Mouse (Mus musculus) kidney, postnatal 0 days (tissue): ENCODE data around the gene Prkcsh. TPM values are rescaled to one million over a fixed set of nuclear protein-coding genes. Genes with fewer than 3 reads are reported as not detected.

ENCODE experiments used
- ATAC-seq: fragments of 200-750 bp; cut with Nextera tagmentation; replicated peaks from 2 replicates; pipeline ENCODE4 v1.8.0; 2017; ENCODE audit warnings: low read depth, moderate number of reproducible peaks, moderate TSS enrichment, moderate library complexity; ENCODE audit not compliant: low FRiP score
- DNase-seq: peaks from one replicate; pipeline ENCODE4 v3.0.0-alpha.2; 2016; ENCODE audit warnings: low spot score
- H3K27ac ChIP-seq: fragments of 300-500 bp; sonication (generic); 2 replicates; pipeline ENCODE4 v1.5.1; 2014; ENCODE audit warnings: mild to moderate bottlenecking
- H3K27me3 ChIP-seq: fragments of 300-500 bp; sonication (generic); 2 replicates; pipeline ENCODE4 v1.6.1; 2014; ENCODE audit warnings: low read length, mixed read lengths; ENCODE audit not compliant: insufficient read depth
- H3K36me3 ChIP-seq: fragments of 300-500 bp; sonication (generic); 2 replicates; pipeline ENCODE4 v1.6.1; 2014; ENCODE audit warnings: low read length, mixed read lengths; ENCODE audit not compliant: insufficient read depth
- H3K4me1 ChIP-seq: fragments of 300-500 bp; sonication (generic); replicated peaks from 2 replicates; pipeline ENCODE4 v1.6.1; 2014; ENCODE audit warnings: antibody characterized with exemption, low read length, mixed read lengths; ENCODE audit not compliant: insufficient read depth
- H3K4me2 ChIP-seq: fragments of 300-500 bp; sonication (generic); 2 replicates; pipeline ENCODE4 v1.6.1; 2014; ENCODE audit warnings: mild to moderate bottlenecking, low read length, moderate library complexity, mixed read lengths
- H3K4me3 ChIP-seq: fragments of 300-500 bp; sonication (generic); replicated peaks from 2 replicates; pipeline ENCODE4 v1.5.1; 2014; ENCODE audit warnings: low read depth, low read length
- H3K9ac ChIP-seq: fragments of 300-500 bp; sonication (generic); 2 replicates; pipeline ENCODE4 v1.6.1; 2014; ENCODE audit warnings: low read depth, low read length
- H3K9me3 ChIP-seq: fragments of 300-500 bp; sonication (generic); replicated peaks from 2 replicates; pipeline ENCODE4 v1.6.1; 2016; ENCODE audit warnings: low read length, inconsistent platforms, mixed read lengths
- CTCF ChIP-seq: IDR thresholded peaks from 2 replicates; pipeline ENCODE4 v1.5.1; 2016; ENCODE audit warnings: antibody characterized with exemption, low read depth, mild to moderate bottlenecking, moderate library complexity
- WGBS: fragments of 180-500 bp; shearing (Covaris S2); extraction: QIAGEN DNeasy Blood & Tissue Kit; methylation state at CpG from one replicate; pipeline ENCODE4 v1.1.7; 2014; 5-methylcytosine and 5-hydroxymethylcytosine counted together
- polyA plus RNA-seq: library from polyadenylated mRNA; unstranded; fragments of >200 nt; fragmentation: Nextera tagmentation; extraction: Ambion mirVana; gene quantifications from 2 replicates; pipeline ENCODE4 v1.2.1, GENCODE M21; 2015

Prkcsh gene
- polyA plus RNA-seq, 1 experiment from 2014 or later, result 79.6 TPM

GRCm38 (mm10) chr9:22050351-22050889 is 47.8 kb downstream of the Prkcsh start:
- Histone ChIP-seq H3K9ac (no peak overlapping the region), H3K27me3 (peaks cover 38% of the 10 kb centered on the region), H3K4me2 (peak overlapping the region; percentile 62), H3K36me3 (no peaks in the 10 kb centered on the region), H3K27ac (no peak overlapping the region), H3K4me1 (peaks cover 16% of the 10 kb centered on the region), H3K9me3 (no peaks in the 10 kb centered on the region), H3K4me3 (peak overlapping the region; percentile 21)
- WGBS, result 2% methylated on average over 42 of the region's 43 CpGs
- peak; percentile 28 for DNase-seq
- TF ChIP-seq CTCF, result no peak
- no peak; the same call in 1 of the 2 replicates for ATAC-seq

- WGBS, result 1% methylated on average over 64 of the region's 67 CpGs
- peak overlapping the region; percentile 21 for H3K4me3 ChIP-seq
- TF ChIP-seq CTCF, result no peak
- no peaks in the 10 kb centered on the region for H3K9me3 ChIP-seq
- H3K36me3 ChIP-seq, result no peaks in the 10 kb centered on the region
- no peak overlapping the region for H3K9ac ChIP-seq
- ATAC-seq, result no peak
- peaks cover 16% of the 10 kb centered on the region for H3K4me1 ChIP-seq
- no peak overlapping the region for H3K27ac ChIP-seq
- peak overlapping the region; percentile 62 for H3K4me2 ChIP-seq
- DNase-seq, result no peak
- H3K27me3 ChIP-seq, result peaks cover 38% of the 10 kb centered on the region
Measured at GRCm38 (mm10) chr9:22051161-22051957, 48.8 kb downstream of the Prkcsh start.

- Histone ChIP-seq H3K27me3 (peaks cover 38% of the 10 kb centered on the region), H3K9me3 (no peaks in the 10 kb centered on the region), H3K9ac (no peak within 1 kb of the TSS), H3K36me3 (no peaks in the 10 kb centered on the region), H3K4me1 (peaks cover 16% of the 10 kb centered on the region), H3K4me2 (peak within 1 kb of the TSS; percentile 62), H3K4me3 (peak within 1 kb of the TSS; percentile 21), H3K27ac (no peak within 1 kb of the TSS)
- TF ChIP-seq CTCF, result no peak
- ATAC-seq (no peak), DNase-seq (no peak)
- WGBS, result 3% methylated on average over 22 of the region's 28 CpGs
Measured at GRCm38 (mm10) chr9:22051958-22052254, 49.3 kb downstream of the Prkcsh start, which contains the start of gene Elavl3. TSS of gene Elavl3 (minus strand) at chr9:22052023.

- peaks cover 16% of the 10 kb centered on the region for H3K4me1 ChIP-seq
- TF ChIP-seq CTCF, result no peak
- no peak for ATAC-seq
- H3K4me2 ChIP-seq, result no peak overlapping the region
- H3K27ac ChIP-seq, result no peak overlapping the region
- peaks cover 12% of the 10 kb centered on the region; the same call in 1 of the 2 replicates for H3K36me3 ChIP-seq
- no peaks in the 10 kb centered on the region for H3K9me3 ChIP-seq
- H3K9ac ChIP-seq, result no peak overlapping the region
- 27% methylated on average over 6 of the region's 7 CpGs for WGBS
- DNase-seq, result peak; percentile 45
- H3K27me3 ChIP-seq, result peaks cover 38% of the 10 kb centered on the region
- no peak overlapping the region for H3K4me3 ChIP-seq
Measured at GRCm38 (mm10) chr9:22053657-22054056, 51.1 kb downstream of the Prkcsh start.

- peak; percentile 82 for DNase-seq
- H3K4me3 ChIP-seq, result no peak overlapping the region
Measured at GRCm38 (mm10) chr9:22054411-22055076, 51.9 kb downstream of the Prkcsh start.

GRCm38 (mm10) chr9:22055713-22056112 is 53.1 kb downstream of the Prkcsh start:
- Histone ChIP-seq H3K4me1 (peaks cover 11% of the 10 kb centered on the region; the same call in 1 of the 2 replicates), H3K4me3 (no peak overlapping the region), H3K36me3 (peaks cover 19% of the 10 kb centered on the region; the same call in 1 of the 2 replicates), H3K9me3 (no peaks in the 10 kb centered on the region), H3K4me2 (no peak overlapping the region), H3K27ac (no peak overlapping the region), H3K27me3 (peaks cover 30% of the 10 kb centered on the region), H3K9ac (no peak overlapping the region)
- TF ChIP-seq CTCF, result no peak
- DNase-seq (no peak), ATAC-seq (no peak)
- 36% methylated on average over 29 of the region's 29 CpGs for WGBS

More at GRCm38 (mm10) chr9:22054411-22055076, 51.9 kb downstream of the Prkcsh start:
- peak; percentile 44 for ATAC-seq
- H3K36me3 ChIP-seq, result peaks cover 16% of the 10 kb centered on the region; the same call in 1 of the 2 replicates
- TF ChIP-seq CTCF, result peak; percentile 71
- no peak overlapping the region for H3K9ac ChIP-seq
- peaks cover 38% of the 10 kb centered on the region for H3K27me3 ChIP-seq
- no peaks in the 10 kb centered on the region for H3K9me3 ChIP-seq
- no peak overlapping the region for H3K27ac ChIP-seq
- peak overlapping the region; percentile 23 for H3K4me2 ChIP-seq
- peaks cover 16% of the 10 kb centered on the region for H3K4me1 ChIP-seq
- WGBS, result 2% methylated on average over 32 of the region's 32 CpGs
